Mouse (Mus musculus) stomach, postnatal 0 days (tissue): ENCODE measurements around the gene Ampd2. TPM values are rescaled to one million over a fixed set of nuclear protein-coding genes. Genes with fewer than 3 reads are reported as not detected.

Source experiments
- ATAC-seq: fragments of 200-750 bp; cut with Nextera tagmentation; 2 replicates; pipeline ENCODE4 v1.8.0; 2017; ENCODE audit not compliant: low FRiP score, low TSS enrichment
- DNase-seq: peaks from one replicate; pipeline ENCODE4 v3.0.0-alpha.2; 2016; ENCODE audit warnings: low spot score
- H3K27ac ChIP-seq: fragments of 300-500 bp; sonication (generic); replicated peaks from 2 replicates; pipeline ENCODE4 v1.5.1; 2014; ENCODE audit warnings: mild to moderate bottlenecking, control low read depth
- H3K27me3 ChIP-seq: fragments of 300-500 bp; sonication (generic); 2 replicates; pipeline ENCODE4 v1.6.1; 2014; ENCODE audit warnings: low read length; ENCODE audit not compliant: control insufficient read depth, insufficient read depth
- H3K36me3 ChIP-seq: fragments of 300-500 bp; sonication (generic); 2 replicates; pipeline ENCODE4 v1.6.1; 2014; ENCODE audit warnings: low read length, mixed read lengths; ENCODE audit not compliant: control insufficient read depth, insufficient read depth
- H3K4me1 ChIP-seq: fragments of 300-500 bp; sonication (generic); replicated peaks from 2 replicates; pipeline ENCODE4 v1.6.1; 2014; ENCODE audit warnings: antibody characterized with exemption; ENCODE audit not compliant: control insufficient read depth, insufficient read depth
- H3K4me2 ChIP-seq: fragments of 300-500 bp; sonication (generic); replicated peaks from 2 replicates; pipeline ENCODE4 v1.6.1; 2014; ENCODE audit warnings: low read depth, mild to moderate bottlenecking, control low read depth, moderate library complexity
- H3K4me3 ChIP-seq: fragments of 300-500 bp; sonication (generic); 2 replicates; pipeline ENCODE4 v1.5.1; 2014; ENCODE audit warnings: low read depth, low read length, control low read depth
- H3K9ac ChIP-seq: fragments of 300-500 bp; sonication (generic); 2 replicates; pipeline ENCODE4 v1.6.1; 2014; ENCODE audit warnings: mild to moderate bottlenecking, low read length, control low read depth, mixed read lengths
- H3K9me3 ChIP-seq: fragments of 300-500 bp; sonication (generic); 2 replicates; pipeline ENCODE4 v1.6.1; 2016; ENCODE audit warnings: low read length; ENCODE audit not compliant: control insufficient read depth
- CTCF ChIP-seq: IDR thresholded peaks from 2 replicates; pipeline ENCODE4 v1.5.1; 2016; ENCODE audit warnings: antibody characterized with exemption, low read depth, mild to moderate bottlenecking, moderate library complexity
- EP300 ChIP-seq: optimal IDR thresholded peaks from 2 replicates; pipeline ENCODE3; 2016; ENCODE audit warnings: antibody characterized with exemption
- WGBS: fragments of 180-500 bp; shearing (Covaris S2); extraction: QIAGEN DNeasy Blood & Tissue Kit; methylation state at CpG from one replicate; pipeline ENCODE4 v1.1.7; 2014; 5-methylcytosine and 5-hydroxymethylcytosine counted together
- polyA plus RNA-seq: library from polyadenylated mRNA; unstranded; fragments of >200 nt; fragmentation: Nextera tagmentation; extraction: Ambion mirVana; gene quantifications from 2 replicates; pipeline ENCODE4 v1.2.1, GENCODE M21; 2015

Gene Ampd2
- polyA plus RNA-seq, 1 experiment from 2014 or later: 20.2 TPM

GRCm38 (mm10) chr3:108089916-108090315 is 3.5 kb upstream of the Ampd2 start:
- no peaks in the 10 kb centered on the region for H3K27me3 ChIP-seq
- peak overlapping the region; percentile 70; the same call in 1 of the 2 replicates for H3K27ac ChIP-seq
- H3K4me2 ChIP-seq: 0 out of 2 replicates have a peak overlapping the region, but pooled peaks have one; percentile 11
- no peak overlapping the region for H3K9ac ChIP-seq
- 41% methylated on average over 2 of the region's 2 CpGs for WGBS
- DNase-seq (no peak), ATAC-seq (no peak)
- no peaks in the 10 kb centered on the region for H3K9me3 ChIP-seq
- H3K4me3 ChIP-seq: no peak overlapping the region
- no peaks in the 10 kb centered on the region for H3K36me3 ChIP-seq
- H3K4me1 ChIP-seq: no peaks in the 10 kb centered on the region; the same call in 1 of the 2 replicates
- no peak for TF ChIP-seq CTCF

GRCm38 (mm10) chr3:108088842-108089380 is 2.5 kb upstream of the Ampd2 start:
- no peak for ATAC-seq
- no peaks in the 10 kb centered on the region for H3K27me3 ChIP-seq
- H3K4me2 ChIP-seq: peak overlapping the region; percentile 11; the same call in 1 of the 2 replicates
- no peaks in the 10 kb centered on the region for H3K36me3 ChIP-seq
- peaks cover 4% of the 10 kb centered on the region; the same call in 1 of the 2 replicates for H3K4me1 ChIP-seq
- DNase-seq: no peak
- H3K4me3 ChIP-seq: no peak overlapping the region
- peak overlapping the region; percentile 70 for H3K27ac ChIP-seq
- no peak for TF ChIP-seq EP300
- TF ChIP-seq CTCF: no peak
- WGBS: 34% methylated on average over 5 of the region's 5 CpGs
- H3K9me3 ChIP-seq: no peaks in the 10 kb centered on the region
- H3K9ac ChIP-seq: peak overlapping the region; percentile 4; the same call in 1 of the 2 replicates

DNA sequence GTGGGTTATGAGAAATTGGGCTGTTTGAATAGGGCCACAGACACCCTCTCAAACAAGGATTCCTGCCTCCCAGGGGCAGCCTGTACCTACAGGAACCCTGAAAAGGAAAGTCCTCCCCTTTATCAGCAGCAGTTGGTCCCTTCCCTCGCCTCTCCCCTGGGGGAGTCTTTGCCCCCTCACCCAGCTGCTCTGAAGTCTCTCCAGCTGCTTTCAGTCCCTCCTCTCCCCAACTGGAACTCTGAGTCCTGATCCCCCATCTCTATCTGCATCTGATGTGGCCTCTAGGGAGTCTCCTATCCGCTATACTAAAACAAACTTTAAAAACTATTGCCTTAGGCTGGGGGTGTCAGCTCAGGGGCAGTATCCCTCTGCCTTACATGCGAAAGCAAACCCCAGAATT is 878 bp upstream of the Ampd2 start:
- peaks cover 4% of the 10 kb centered on the region; the same call in 1 of the 2 replicates for H3K4me1 ChIP-seq
- ATAC-seq: no peak
- no peak for TF ChIP-seq CTCF
- TF ChIP-seq EP300: no peak
- no peaks in the 10 kb centered on the region for H3K27me3 ChIP-seq
- DNase-seq: no peak
- peak overlapping the region; percentile 100; the same call in 1 of the 2 replicates for H3K4me2 ChIP-seq
- H3K27ac ChIP-seq: no peak overlapping the region
- H3K36me3 ChIP-seq: no peaks in the 10 kb centered on the region
- 69% methylated on average over 3 of the region's 3 CpGs for WGBS
- H3K9ac ChIP-seq: no peak overlapping the region
- H3K9me3 ChIP-seq: no peaks in the 10 kb centered on the region
- H3K4me3 ChIP-seq: no peak overlapping the region

GRCm38 (mm10) chr3:108085721-108086469 is 556 bp downstream of the Ampd2 start:
- peaks cover 4% of the 10 kb centered on the region; the same call in 1 of the 2 replicates for H3K4me1 ChIP-seq
- no peak for TF ChIP-seq EP300
- no peak for TF ChIP-seq CTCF
- DNase-seq (peak; percentile 72), ATAC-seq (peak; percentile 74)
- peak overlapping the region; percentile 100 for H3K4me2 ChIP-seq
- under 1% methylated on average over 31 of the region's 31 CpGs for WGBS
- peak overlapping the region; percentile 65 for H3K4me3 ChIP-seq
- peak overlapping the region; percentile 93 for H3K27ac ChIP-seq
- H3K9me3 ChIP-seq: no peaks in the 10 kb centered on the region
- H3K9ac ChIP-seq: peak overlapping the region; percentile 67
- H3K27me3 ChIP-seq: no peaks in the 10 kb centered on the region
- H3K36me3 ChIP-seq: no peaks in the 10 kb centered on the region

DNA sequence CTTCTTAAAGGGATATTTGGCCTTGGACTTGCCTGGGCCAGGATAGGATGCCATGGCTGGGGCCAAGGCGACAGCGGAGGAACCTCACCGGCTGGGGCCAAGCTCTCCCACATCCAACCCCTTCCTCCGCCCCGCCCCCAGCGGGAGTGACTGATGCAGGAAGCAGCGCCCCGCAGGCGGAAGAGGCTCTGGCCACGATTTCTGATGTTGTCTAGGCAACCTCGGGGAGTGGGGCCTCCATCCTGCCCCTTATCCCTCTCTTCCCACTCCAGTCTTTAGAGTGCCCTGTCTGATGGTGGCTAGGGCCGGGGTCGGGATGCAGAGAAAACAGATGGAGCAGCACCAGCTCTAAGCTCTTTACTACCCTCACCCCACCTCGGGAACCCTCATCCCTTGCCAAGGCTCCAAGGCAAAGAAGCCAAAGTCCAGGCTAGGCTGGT is 1.1 kb downstream of the Ampd2 start:
- Histone ChIP-seq H3K27me3 (no peaks in the 10 kb centered on the region), H3K4me3 (peak overlapping the region; percentile 65), H3K9me3 (no peaks in the 10 kb centered on the region), H3K36me3 (no peaks in the 10 kb centered on the region), H3K4me2 (peak overlapping the region; percentile 100), H3K9ac (peak overlapping the region; percentile 67), H3K27ac (peak overlapping the region; percentile 93), H3K4me1 (peaks cover 4% of the 10 kb centered on the region; the same call in 1 of the 2 replicates)
- ATAC-seq (peak; percentile 84), DNase-seq (peak; percentile 93)
- WGBS: under 1% methylated on average over 14 of the region's 14 CpGs
- TF ChIP-seq CTCF (peak; percentile 44), EP300 (no peak)
